Mouse (Mus musculus) hindbrain, embryonic 12.5 days (tissue): ENCODE results near the gene 4930524J08Rik. TPM values are rescaled to one million over a fixed set of nuclear protein-coding genes. Genes with fewer than 3 reads are reported as not detected.

Source experiments
- ATAC-seq: fragments of 200-750 bp; cut with Nextera tagmentation; 2 replicates; pipeline ENCODE4 v1.8.0; 2017; ENCODE audit warnings: moderate TSS enrichment; ENCODE audit not compliant: low FRiP score
- H3K27ac ChIP-seq: fragments of 300-500 bp; sonication (generic); 2 replicates; pipeline ENCODE4 v1.5.1; 2016; ENCODE audit warnings: mild to moderate bottlenecking
- H3K27me3 ChIP-seq: fragments of 300-500 bp; sonication (generic); 2 replicates; pipeline ENCODE4 v1.6.1; 2016; ENCODE audit warnings: mild to moderate bottlenecking
- H3K36me3 ChIP-seq: fragments of 300-500 bp; sonication (generic); 2 replicates; pipeline ENCODE4 v1.6.1; 2016; ENCODE audit warnings: mild to moderate bottlenecking
- H3K4me1 ChIP-seq: fragments of 300-500 bp; sonication (generic); 2 replicates; pipeline ENCODE4 v1.6.1; 2016
- H3K4me2 ChIP-seq: fragments of 300-500 bp; sonication (generic); replicated peaks from 2 replicates; pipeline ENCODE4 v1.6.1; 2016; ENCODE audit warnings: mild to moderate bottlenecking
- H3K4me3 ChIP-seq: fragments of 300-500 bp; sonication (generic); 2 replicates; pipeline ENCODE4 v1.5.1; 2016; ENCODE audit warnings: mild to moderate bottlenecking
- H3K9ac ChIP-seq: fragments of 300-500 bp; sonication (generic); 2 replicates; pipeline ENCODE4 v1.6.1; 2016; ENCODE audit warnings: mild to moderate bottlenecking, moderate library complexity
- H3K9me3 ChIP-seq: fragments of 300-500 bp; sonication (generic); replicated peaks from 2 replicates; pipeline ENCODE4 v1.6.1; 2016; ENCODE audit warnings: mild to moderate bottlenecking
- WGBS: fragments of 180-500 bp; shearing (Covaris S2); methylation state at CpG from one replicate; pipeline ENCODE4 v1.1.7; 2016; 5-methylcytosine and 5-hydroxymethylcytosine counted together
- polyA plus RNA-seq: library from polyadenylated mRNA; unstranded; fragments of >200 nt; fragmentation: Nextera tagmentation; extraction: Ambion mirVana; gene quantifications from 2 replicates; pipeline ENCODE4 v1.2.1, GENCODE M21; 2016

Gene 4930524J08Rik
- polyA plus RNA-seq, 1 experiment from 2014 or later = 2.7 TPM

DNA sequence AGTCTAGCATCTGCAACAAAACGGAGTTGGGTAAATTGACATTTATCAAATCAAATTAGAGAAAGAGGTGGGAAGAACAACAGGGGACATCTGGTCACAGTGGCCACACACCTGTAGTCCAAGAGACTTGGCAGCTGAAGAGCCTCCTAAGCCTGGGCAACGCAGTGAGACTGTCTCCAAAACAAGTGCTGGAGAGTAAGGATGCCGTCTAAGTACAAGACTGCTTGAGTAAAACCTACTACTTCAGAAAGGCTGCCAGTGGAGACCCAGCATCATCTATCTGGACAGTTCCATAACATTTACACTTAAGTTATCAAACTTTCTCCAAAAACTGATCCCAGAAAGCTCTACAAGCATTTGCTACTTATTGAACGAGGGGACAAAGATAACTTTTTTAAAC, 3.8 kb upstream of the 4930524J08Rik start:
- 68% methylated on average over 4 of the region's 4 CpGs for WGBS
- Histone ChIP-seq H3K9ac (no peak overlapping the region), H3K9me3 (no peaks in the 10 kb centered on the region)

GRCm38 (mm10) chr5:99975776-99976175, 3.1 kb upstream of the 4930524J08Rik start:
- no peak overlapping the region for H3K27ac ChIP-seq
- peak overlapping the region; percentile 83 for H3K4me2 ChIP-seq
- WGBS = 67% methylated on average over 1 of the region's 1 CpGs
- no peak for ATAC-seq
- no peaks in the 10 kb centered on the region for H3K9me3 ChIP-seq
- H3K4me1 ChIP-seq = peaks cover 34% of the 10 kb centered on the region
- no peak overlapping the region for H3K9ac ChIP-seq
- peak overlapping the region; percentile 21 for H3K4me3 ChIP-seq
- no peaks in the 10 kb centered on the region for H3K27me3 ChIP-seq
- H3K36me3 ChIP-seq = 0 out of 2 replicates have a peak, but pooled peaks cover 5% of the 10 kb centered on the region

More for the DNA sequence above, 3.8 kb upstream of the 4930524J08Rik start:
- H3K4me2 ChIP-seq = peak overlapping the region; percentile 34
- H3K27ac ChIP-seq = no peak overlapping the region
- no peak for ATAC-seq
- peaks cover 34% of the 10 kb centered on the region for H3K4me1 ChIP-seq
- no peaks in the 10 kb centered on the region for H3K27me3 ChIP-seq
- H3K4me3 ChIP-seq = no peak overlapping the region
- 0 out of 2 replicates have a peak, but pooled peaks cover 11% of the 10 kb centered on the region for H3K36me3 ChIP-seq

DNA sequence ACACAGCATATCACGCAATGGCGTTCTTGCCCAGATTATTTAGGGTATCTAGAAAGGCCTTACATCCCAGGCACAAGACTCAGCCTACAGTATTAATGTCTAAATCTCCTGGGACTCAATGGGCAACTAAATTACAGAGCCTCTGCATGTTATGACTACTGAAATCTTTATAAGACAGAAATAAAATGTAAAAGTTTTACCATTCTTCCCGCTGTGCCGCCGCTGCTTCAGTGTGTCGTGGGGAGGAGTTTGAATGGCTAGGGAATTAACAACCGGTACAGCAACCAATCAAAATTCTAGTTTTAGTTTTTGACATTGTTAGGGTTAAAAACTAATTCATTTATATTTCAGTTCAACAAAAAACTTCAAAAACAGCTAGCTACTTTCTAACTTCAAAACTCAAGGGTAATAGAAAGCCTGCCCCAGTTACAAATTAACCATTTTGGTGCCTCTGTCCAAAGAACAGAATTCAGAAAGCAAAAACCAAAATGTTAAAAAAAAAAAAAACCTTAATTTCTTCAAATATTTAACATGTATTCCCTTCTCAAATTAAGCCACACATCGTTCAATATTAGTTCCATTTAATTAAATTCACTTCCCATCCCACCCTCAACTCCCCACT, 2.4 kb upstream of the 4930524J08Rik start:
- Histone ChIP-seq H3K4me1 (peaks cover 34% of the 10 kb centered on the region), H3K9ac (peak overlapping the region; percentile 98), H3K9me3 (no peaks in the 10 kb centered on the region), H3K36me3 (0 out of 2 replicates have a peak, but pooled peaks cover 3% of the 10 kb centered on the region), H3K4me2 (peak overlapping the region; percentile 83), H3K4me3 (peak overlapping the region; percentile 91), H3K27me3 (no peaks in the 10 kb centered on the region), H3K27ac (no peak overlapping the region)
- WGBS = 18% methylated on average over 8 of the region's 8 CpGs
- ATAC-seq = no peak

DNA sequence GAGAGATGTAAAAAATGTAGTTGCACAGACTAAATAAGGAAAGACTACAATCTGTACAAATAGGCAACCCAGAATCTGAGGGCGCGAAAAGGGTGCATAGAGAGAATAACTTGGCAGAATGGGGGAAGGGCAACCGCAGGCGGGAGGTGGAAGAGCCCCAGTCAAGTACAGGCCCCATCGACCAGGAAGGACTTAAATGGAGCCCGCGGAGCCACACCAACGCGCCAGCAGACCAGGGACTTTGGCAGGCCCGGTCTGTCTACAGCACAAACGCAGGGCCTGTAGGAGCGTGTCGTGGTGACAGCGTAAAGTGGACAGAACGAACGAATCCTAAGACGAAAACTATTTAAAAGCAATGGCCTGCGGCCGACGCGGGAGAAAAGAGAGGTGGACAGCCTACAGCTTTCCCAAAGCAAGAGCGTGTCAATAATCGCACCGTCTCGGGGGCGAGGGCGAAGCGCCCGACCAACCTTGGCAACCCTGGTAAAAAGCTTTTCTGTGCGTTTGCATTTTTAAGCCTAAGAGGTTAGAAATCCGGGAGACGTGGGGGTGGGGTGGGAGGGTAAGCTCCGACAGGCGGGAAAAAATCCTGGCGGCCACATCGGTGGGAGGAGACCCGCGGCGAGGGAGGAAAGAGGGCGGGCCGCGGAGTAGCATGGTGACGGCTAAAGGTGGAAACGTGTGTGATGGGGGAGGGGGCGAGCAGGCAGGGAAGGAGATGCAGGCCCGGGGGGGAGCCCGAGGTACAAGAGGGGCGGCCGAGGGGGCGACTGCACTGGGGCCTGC, 1.2 kb upstream of the 4930524J08Rik start:
- peak overlapping the region; percentile 98 for H3K9ac ChIP-seq
- H3K27me3 ChIP-seq = no peaks in the 10 kb centered on the region
- WGBS = under 1% methylated on average over 49 of the region's 50 CpGs
- H3K9me3 ChIP-seq = no peaks in the 10 kb centered on the region
- H3K27ac ChIP-seq = peak overlapping the region; percentile 99
- H3K4me1 ChIP-seq = peaks cover 34% of the 10 kb centered on the region
- peak overlapping the region; percentile 91 for H3K4me3 ChIP-seq
- ATAC-seq = peak; percentile 33
- peak overlapping the region; percentile 83 for H3K4me2 ChIP-seq
- H3K36me3 ChIP-seq = 0 out of 2 replicates have a peak, but pooled peaks cover 3% of the 10 kb centered on the region

GRCm38 (mm10) chr5:99983452-99984061, 4.7 kb downstream of the 4930524J08Rik start:
- Histone ChIP-seq H3K9ac (no peak overlapping the region), H3K27ac (no peak overlapping the region), H3K4me3 (no peak overlapping the region), H3K4me1 (0 out of 2 replicates have a peak, but pooled peaks cover 2% of the 10 kb centered on the region), H3K36me3 (no peaks in the 10 kb centered on the region), H3K27me3 (no peaks in the 10 kb centered on the region), H3K9me3 (no peaks in the 10 kb centered on the region), H3K4me2 (no peak overlapping the region)
- ATAC-seq = no peak
- 92% methylated on average over 9 of the region's 9 CpGs for WGBS

DNA sequence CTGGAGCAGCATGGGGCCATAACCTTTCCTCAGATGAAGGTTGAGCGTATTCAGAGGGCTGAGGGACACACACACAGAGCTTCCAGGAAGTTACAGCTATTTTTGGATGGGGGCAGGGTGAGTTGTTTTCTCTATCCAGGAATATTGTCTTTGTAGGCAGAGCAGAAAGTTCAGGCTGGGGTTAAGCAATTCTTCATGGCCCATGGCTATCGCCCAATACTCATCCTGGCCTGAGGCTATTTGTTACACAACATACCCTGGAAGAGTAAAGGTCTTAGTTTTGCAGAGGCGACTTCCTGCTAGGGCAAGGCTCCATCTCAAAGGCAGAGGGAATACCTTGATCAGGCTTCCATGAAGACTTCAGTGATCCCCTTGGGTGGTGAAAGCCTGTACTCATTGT, 15.3 kb downstream of the 4930524J08Rik start:
- Histone ChIP-seq H3K9ac (no peak overlapping the region), H3K4me1 (no peaks in the 10 kb centered on the region), H3K4me3 (no peak overlapping the region), H3K4me2 (no peak overlapping the region), H3K36me3 (no peaks in the 10 kb centered on the region), H3K9me3 (no peaks in the 10 kb centered on the region), H3K27me3 (no peaks in the 10 kb centered on the region), H3K27ac (no peak overlapping the region)
- WGBS = 84% methylated on average over 3 of the region's 3 CpGs
- ATAC-seq = no peak

DNA sequence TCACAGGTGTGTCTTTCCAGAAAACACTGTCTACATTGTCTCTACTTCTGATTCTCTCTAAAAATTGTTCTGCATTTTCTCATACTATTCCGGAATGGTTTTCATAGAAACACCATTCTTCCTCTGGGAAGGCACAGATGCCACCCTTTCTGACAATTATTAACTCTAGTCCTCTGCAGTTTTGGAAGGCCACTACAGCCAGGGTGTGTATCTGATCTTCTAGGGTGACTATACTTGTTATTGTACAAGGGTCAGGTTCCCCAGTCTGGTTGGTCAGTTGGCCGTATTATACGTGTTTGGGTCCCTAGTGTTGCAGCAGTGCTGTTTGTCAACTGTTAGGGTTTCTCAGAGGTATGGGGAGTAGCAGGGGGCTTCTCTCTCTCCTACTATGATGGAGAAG, 15.8 kb downstream of the 4930524J08Rik start:
- Histone ChIP-seq H3K4me3 (no peak overlapping the region), H3K4me1 (no peaks in the 10 kb centered on the region), H3K36me3 (no peaks in the 10 kb centered on the region), H3K9ac (no peak overlapping the region), H3K27me3 (no peaks in the 10 kb centered on the region), H3K9me3 (no peaks in the 10 kb centered on the region), H3K4me2 (no peak overlapping the region), H3K27ac (no peak overlapping the region)
- no peak for ATAC-seq
- WGBS = 92% methylated on average over 3 of the region's 3 CpGs

DNA sequence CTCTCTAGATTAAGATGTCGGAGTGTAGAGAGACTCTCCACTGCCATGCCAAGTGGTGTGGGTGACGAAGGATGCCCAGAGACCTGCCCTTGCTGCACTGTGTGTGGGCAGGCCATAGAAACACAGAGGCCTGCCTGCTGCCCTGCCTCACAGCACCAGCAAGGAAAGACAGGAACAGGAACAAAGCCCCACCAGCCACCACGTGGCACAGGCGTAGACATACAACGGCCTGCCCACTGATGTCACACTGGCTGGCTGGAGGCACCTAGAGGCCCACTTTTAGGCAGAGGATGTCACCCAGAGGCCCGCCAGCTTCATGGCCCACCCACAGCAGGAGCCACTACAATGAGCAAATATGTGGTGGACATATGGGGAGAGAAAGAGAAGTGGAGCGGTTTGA, 21.2 kb downstream of the 4930524J08Rik start:
- H3K27me3 ChIP-seq = no peaks in the 10 kb centered on the region; the same call in 1 of the 2 replicates
- 83% methylated on average over 7 of the region's 7 CpGs for WGBS
- H3K9ac ChIP-seq = no peak overlapping the region
- no peak overlapping the region for H3K4me2 ChIP-seq
- 0 out of 2 replicates have a peak, but pooled peaks cover 4% of the 10 kb centered on the region for H3K4me1 ChIP-seq
- no peak overlapping the region for H3K27ac ChIP-seq
- no peak for ATAC-seq
- H3K9me3 ChIP-seq = no peaks in the 10 kb centered on the region
- no peaks in the 10 kb centered on the region for H3K36me3 ChIP-seq
- no peak overlapping the region for H3K4me3 ChIP-seq

- Histone ChIP-seq H3K9me3 (no peaks in the 10 kb centered on the region), H3K4me3 (no peak overlapping the region), H3K4me1 (0 out of 2 replicates have a peak, but pooled peaks cover 4% of the 10 kb centered on the region), H3K9ac (no peak overlapping the region), H3K4me2 (no peak overlapping the region), H3K27me3 (no peaks in the 10 kb centered on the region; the same call in 1 of the 2 replicates), H3K27ac (no peak overlapping the region), H3K36me3 (no peaks in the 10 kb centered on the region)
- 48% methylated on average over 8 of the region's 8 CpGs for WGBS
- ATAC-seq = no peak
These were observed 21.6 kb downstream of the 4930524J08Rik start for GRCm38 (mm10) chr5:100000500-100000899.

DNA sequence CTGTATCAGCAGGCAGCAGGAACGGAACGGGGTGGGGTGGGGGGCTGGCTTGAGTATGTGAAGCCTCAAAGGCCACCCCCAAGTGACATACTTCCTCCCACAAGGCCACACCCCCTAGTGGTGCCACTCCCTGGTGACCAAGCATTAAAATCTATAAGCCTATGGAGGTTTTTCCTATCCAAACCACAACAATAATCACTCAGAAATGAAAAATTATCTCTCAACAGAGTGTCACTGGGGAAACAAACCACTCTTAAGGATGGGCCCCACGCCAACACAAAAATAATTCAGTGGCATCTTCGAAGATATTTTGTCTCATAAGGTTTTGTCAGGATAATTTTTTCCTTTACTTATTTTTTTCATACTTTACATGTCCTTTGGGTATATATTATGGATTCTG, 25.0 kb downstream of the 4930524J08Rik start:
- H3K4me1 ChIP-seq = 0 out of 2 replicates have a peak, but pooled peaks cover 4% of the 10 kb centered on the region
- 90% methylated on average over 4 of the region's 4 CpGs for WGBS
- H3K27me3 ChIP-seq = no peaks in the 10 kb centered on the region; the same call in 1 of the 2 replicates
- ATAC-seq = no peak
- no peak overlapping the region for H3K4me3 ChIP-seq
- no peak overlapping the region for H3K4me2 ChIP-seq
- no peaks in the 10 kb centered on the region for H3K9me3 ChIP-seq
- H3K27ac ChIP-seq = no peak overlapping the region
- no peaks in the 10 kb centered on the region for H3K36me3 ChIP-seq
- H3K9ac ChIP-seq = no peak overlapping the region

- no peak for ATAC-seq
- WGBS = 71% methylated on average over 3 of the region's 3 CpGs
- H3K27ac ChIP-seq = no peak overlapping the region
These were observed 26.6 kb downstream of the 4930524J08Rik start for GRCm38 (mm10) chr5:100005431-100005830.

GRCm38 (mm10) chr5:100005896-100006295, 27.0 kb downstream of the 4930524J08Rik start:
- WGBS = 86% methylated on average over 6 of the region's 6 CpGs
- 0 out of 2 replicates have a peak, but pooled peaks cover 4% of the 10 kb centered on the region for H3K4me1 ChIP-seq
- no peak overlapping the region for H3K4me3 ChIP-seq
- ATAC-seq = no peak
- H3K4me2 ChIP-seq = no peak overlapping the region
- H3K9me3 ChIP-seq = no peaks in the 10 kb centered on the region
- H3K36me3 ChIP-seq = no peaks in the 10 kb centered on the region
- no peak overlapping the region for H3K9ac ChIP-seq
- no peaks in the 10 kb centered on the region; the same call in 1 of the 2 replicates for H3K27me3 ChIP-seq
- H3K27ac ChIP-seq = no peak overlapping the region

More at GRCm38 (mm10) chr5:100005431-100005830, 26.6 kb downstream of the 4930524J08Rik start:
- Histone ChIP-seq H3K4me2 (no peak overlapping the region), H3K27me3 (no peaks in the 10 kb centered on the region; the same call in 1 of the 2 replicates), H3K4me1 (0 out of 2 replicates have a peak, but pooled peaks cover 4% of the 10 kb centered on the region), H3K9ac (no peak overlapping the region), H3K4me3 (no peak overlapping the region), H3K9me3 (no peaks in the 10 kb centered on the region), H3K36me3 (no peaks in the 10 kb centered on the region)
